Comparison of ENCODE assay signal across 21 mouse cellular contexts in the genomic region with DNA sequence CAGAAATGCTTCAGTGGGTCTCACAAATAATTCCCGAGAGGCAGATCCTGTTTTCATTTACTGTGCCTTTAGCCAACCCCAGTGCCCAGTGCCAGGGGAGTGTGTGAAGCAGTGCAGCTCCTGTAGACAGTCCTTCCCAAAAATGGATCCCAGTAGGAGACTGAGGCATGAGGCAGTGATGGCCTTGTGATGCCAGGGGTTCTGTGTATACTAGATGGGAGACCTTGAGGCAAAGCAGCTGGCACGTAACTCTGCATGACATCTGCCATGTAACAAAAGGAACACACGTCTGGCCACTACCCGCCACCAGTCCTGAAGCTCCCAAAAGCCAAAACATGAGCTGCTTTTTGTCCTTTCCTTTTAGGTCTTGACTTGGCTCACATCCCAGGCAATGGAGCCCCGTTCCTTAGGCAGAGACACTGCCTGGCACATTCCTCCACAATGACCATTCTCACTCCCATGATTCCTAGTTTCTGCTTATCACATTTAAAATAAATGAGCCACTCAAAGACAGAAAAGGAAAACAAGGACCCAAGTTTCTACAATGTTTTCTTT. TPM values are rescaled to one million over a fixed set of nuclear protein-coding genes. Genes with fewer than 3 reads are reported as not detected.
DNase-seq lines count a peak whose midpoint lies in the region; ATAC-seq and TF ChIP-seq lines count a peak whose summit lies in the region.
"Had no signal": no experiment of that assay in that cellular context is flagged by ENCODE, and none has a peak within 500 bp of the region (broad histone marks: within the 10 kb centered on the region; RNA-seq: fewer than 3 reads in every experiment).

No protein-coding gene starts in this region.

- no peaks in the 10 kb centered on the region for H3K27me3 ChIP-seq in midbrain, postnatal 0 days (ENCODE audit: insufficient read depth, low read length)
- no peaks in the 10 kb centered on the region for H3K27me3 ChIP-seq in midbrain, embryonic 14.5 days (ENCODE audit: control insufficient read depth, insufficient read depth, low read length)
- H3K27me3 ChIP-seq: limb, embryonic 12.5 days; stomach, embryonic 15.5 days had no signal

- no peak for ATAC-seq in midbrain, postnatal 0 days (ENCODE audit: low FRiP score)
- no peak for ATAC-seq in midbrain, embryonic 14.5 days (ENCODE audit: low FRiP score, low TSS enrichment)
- ATAC-seq: activated CD4-positive, CD25-positive, alpha-beta regulatory T cell, adult 4 months; CD4-positive, CD25-positive, alpha-beta regulatory T cell, adult 4 months; forebrain, embryonic 16.5 days had no signal

- H3K4me3 ChIP-seq in gastrocnemius, adult 2 months = no peak overlapping the region
- H3K4me3 ChIP-seq in midbrain, postnatal 0 days (ENCODE audit: low read depth, low read length) = no peak overlapping the region
- no peak overlapping the region for H3K4me3 ChIP-seq in midbrain, embryonic 14.5 days (replicated peaks; ENCODE audit: low read depth, low read length)
- H3K4me3 ChIP-seq: hindbrain, embryonic 10.5 days; layer of hippocampus, adult 2 months; left cerebral cortex, adult 2 months; limb, embryonic 12.5 days; megakaryocyte, embryonic 14.5 days; stomach, embryonic 15.5 days had no signal

- H3K9me3 ChIP-seq in midbrain, postnatal 0 days (ENCODE audit: low read length) = no peaks in the 10 kb centered on the region
- H3K9me3 ChIP-seq in midbrain, embryonic 14.5 days (ENCODE audit: control insufficient read depth, low read length) = no peaks in the 10 kb centered on the region
- H3K9me3 ChIP-seq: hindbrain, embryonic 10.5 days; limb, embryonic 12.5 days; megakaryocyte, embryonic 14.5 days; stomach, embryonic 15.5 days had no signal

- H3K9ac ChIP-seq in midbrain, postnatal 0 days (replicated peaks; ENCODE audit: low read length, poor library complexity, severe bottlenecking) = no peak overlapping the region
- no peak overlapping the region; the same call in 1 of the 2 replicates for H3K9ac ChIP-seq in midbrain, embryonic 14.5 days (replicated peaks; ENCODE audit: low read length)
- H3K9ac ChIP-seq: limb, embryonic 12.5 days; liver, embryonic 14.5 days; stomach, embryonic 15.5 days had no signal

- H3K27ac ChIP-seq in gastrocnemius, adult 2 months = peak overlapping the region; percentile 8; the same call in 1 of the 2 replicates
- no peak overlapping the region for H3K27ac ChIP-seq in midbrain, postnatal 0 days (ENCODE audit: low read depth, low read length)
- no peak overlapping the region for H3K27ac ChIP-seq in midbrain, embryonic 14.5 days (replicated peaks; ENCODE audit: low read depth, low read length)
- H3K27ac ChIP-seq: hindbrain, embryonic 10.5 days; layer of hippocampus, adult 2 months; left cerebral cortex, adult 2 months; limb, embryonic 12.5 days; liver, embryonic 14.5 days; stomach, embryonic 15.5 days had no signal

- H3K4me1 ChIP-seq in midbrain, postnatal 0 days (ENCODE audit: insufficient read depth, low read length) = no peaks in the 10 kb centered on the region
- no peaks in the 10 kb centered on the region for H3K4me1 ChIP-seq in midbrain, embryonic 14.5 days (ENCODE audit: control insufficient read depth, insufficient read depth, low read length)
- H3K4me1 ChIP-seq: limb, embryonic 12.5 days; stomach, embryonic 15.5 days had no signal

- H3K4me2 ChIP-seq in midbrain, postnatal 0 days (ENCODE audit: low read depth, low read length, poor library complexity, severe bottlenecking) = no peak overlapping the region
- H3K4me2 ChIP-seq in midbrain, embryonic 14.5 days (ENCODE audit: low read length) = no peak overlapping the region
- H3K4me2 ChIP-seq: limb, embryonic 12.5 days; stomach, embryonic 15.5 days had no signal

- WGBS in midbrain, postnatal 0 days = 56% methylated on average over 5 of the region's 5 CpGs
- 68% methylated on average over 5 of the region's 5 CpGs for WGBS in midbrain, embryonic 14.5 days

- intact Hi-C loops in gastrocnemius, adult 2 months (cut with DNase I) = no loop called here

- DNase-seq in gastrocnemius, adult 2 months = no peak
- no peak for DNase-seq in gastrocnemius, postnatal 4 days (ENCODE audit: low spot score in 2 of 2)
- DNase-seq in heart, postnatal 4 days = peak; percentile 41
- no peak for DNase-seq in heart, adult 18-20 months
- DNase-seq in midbrain, postnatal 0 days (ENCODE audit: low spot score) = peak; percentile 7
- DNase-seq in midbrain, embryonic 14.5 days = no peak
- peak; percentile 27 for DNase-seq in adipocyte (ENCODE audit: low spot score)
- DNase-seq in urinary bladder, postnatal 36 days (ENCODE audit: low spot score in 2 of 2) = no peak
- DNase-seq: right cerebral cortex, adult 18-20 months; spleen, adult 18-20 months; thymus, postnatal 25 days had no signal

- no peak for TF ChIP-seq CTCF in gastrocnemius, adult 2 months (IDR thresholded peaks at IDR 0.05)
- TF ChIP-seq CTCF in midbrain, postnatal 0 days (IDR thresholded peaks at IDR 0.05) = no peak

- peaks cover 10% of the 10 kb centered on the region; the same call in 1 of the 2 replicates for H3K36me3 ChIP-seq in midbrain, postnatal 0 days (ENCODE audit: insufficient read depth, low read length)
- H3K36me3 ChIP-seq in midbrain, embryonic 14.5 days (ENCODE audit: control insufficient read depth, insufficient read depth, low read length) = no peaks in the 10 kb centered on the region
- H3K36me3 ChIP-seq: limb, embryonic 12.5 days; stomach, embryonic 15.5 days had no signal

RNA-seq across cellular contexts. Expression of a gene that starts 17.4 kb away (rescaled TPM):
- total RNA-seq in gastrocnemius, adult 2 months (2021) = 1 to 10 TPM; 5.8 to 6.2 TPM
- total RNA-seq in gastrocnemius, postnatal 4 days (2021) = 10 to 100 TPM; 10.9 to 17.8 TPM
- 1 to 10 TPM; 8.8 to 8.9 TPM for total RNA-seq in heart, postnatal 4 days (2021)
- 1 to 10 TPM; 3.3 to 6.3 TPM for total RNA-seq in heart, adult 18-20 months (2021)
- total RNA-seq in midbrain, postnatal 0 days (2014; rRNA removed) = 36.4 and 44.8 TPM in 2 replicates
- polyA plus RNA-seq in midbrain, postnatal 0 days (2015; fragmentation: Nextera tagmentation; extraction: Ambion mirVana) = 30.3 and 32.4 TPM in 2 replicates
- 43.7 and 50.1 TPM in 2 replicates for polyA plus RNA-seq in midbrain, embryonic 14.5 days (2014; fragmentation: Nextera tagmentation; extraction: Ambion mirVana)

RNA-seq across cellular contexts. Expression of a gene that starts 32.1 kb away (rescaled TPM):
- 10 to 100 TPM; 23.6 to 30.8 TPM for total RNA-seq in gastrocnemius, adult 2 months (2021)
- total RNA-seq in gastrocnemius, postnatal 4 days (2021) = 10 to 100 TPM; 31.6 to 32.4 TPM
- total RNA-seq in heart, postnatal 4 days (2021) = 10 to 100 TPM; 39.6 to 41.0 TPM
- 10 to 100 TPM; 50.7 to 65.7 TPM for total RNA-seq in heart, adult 18-20 months (2021)
- total RNA-seq in midbrain, postnatal 0 days (2014; rRNA removed) = 25.4 and 27.2 TPM in 2 replicates
- 72.1 and 77.1 TPM in 2 replicates for polyA plus RNA-seq in midbrain, postnatal 0 days (2015; fragmentation: Nextera tagmentation; extraction: Ambion mirVana)
- 65.8 and 76.2 TPM in 2 replicates for polyA plus RNA-seq in midbrain, embryonic 14.5 days (2014; fragmentation: Nextera tagmentation; extraction: Ambion mirVana)

RNA-seq across cellular contexts. Expression of a gene that starts 32.6 kb away (rescaled TPM):
- total RNA-seq in gastrocnemius, adult 2 months (2021) = 10 to 100 TPM; 13.7 to 14.8 TPM
- total RNA-seq in gastrocnemius, postnatal 4 days (2021) = 10 to 100 TPM; 23.3 to 26.2 TPM
- total RNA-seq in heart, postnatal 4 days (2021) = 10 to 100 TPM; 20.7 to 22.8 TPM
- 10 to 100 TPM; 15.3 to 18.0 TPM for total RNA-seq in heart, adult 18-20 months (2021)
- 79.2 and 102 TPM in 2 replicates for total RNA-seq in midbrain, postnatal 0 days (2014; rRNA removed)
- polyA plus RNA-seq in midbrain, postnatal 0 days (2015; fragmentation: Nextera tagmentation; extraction: Ambion mirVana) = 44.3 and 48.8 TPM in 2 replicates
- 65.0 and 67.7 TPM in 2 replicates for polyA plus RNA-seq in midbrain, embryonic 14.5 days (2014; fragmentation: Nextera tagmentation; extraction: Ambion mirVana)

Comparison
In these comparisons a context has a peak if more than half of its experiments do, and no peak if none do; other contexts are left out.
1. DNase-seq: peak in heart, postnatal 4 days (single experiment), midbrain, postnatal 0 days (single experiment) and adipocyte (single experiment); none in gastrocnemius, adult 2 months (single experiment), gastrocnemius, postnatal 4 days (0 of 2), heart, adult 18-20 months (0 of 2), midbrain, embryonic 14.5 days (single experiment) and urinary bladder, postnatal 36 days (0 of 2).